Mouse (Mus musculus) heart, embryonic 10.5 days (tissue): ENCODE measurements around the gene Alg9. TPM values are rescaled to one million over a fixed set of nuclear protein-coding genes. Genes with fewer than 3 reads are reported as not detected.

Experiments used
- DNase-seq: peaks from one replicate; pipeline ENCODE4 v3.0.0-alpha.2; 2017; ENCODE audit warnings: low spot score
- H3K27ac ChIP-seq: fragments of 300-500 bp; sonication (generic); 2 replicates; pipeline ENCODE4 v1.5.1; 2016; ENCODE audit warnings: mild to moderate bottlenecking
- H3K27me3 ChIP-seq: fragments of 300-500 bp; sonication (generic); 2 replicates; pipeline ENCODE4 v1.6.1; 2016; ENCODE audit warnings: mild to moderate bottlenecking; ENCODE audit not compliant: poor library complexity, insufficient read depth, severe bottlenecking
- H3K36me3 ChIP-seq: fragments of 300-500 bp; sonication (generic); 2 replicates; pipeline ENCODE4 v1.6.1; 2016; ENCODE audit warnings: mild to moderate bottlenecking, moderate library complexity
- H3K4me1 ChIP-seq: fragments of 300-500 bp; sonication (generic); 2 replicates; pipeline ENCODE4 v1.6.1; 2016; ENCODE audit warnings: mild to moderate bottlenecking
- H3K4me3 ChIP-seq: fragments of 300-500 bp; sonication (generic); 2 replicates; pipeline ENCODE4 v1.5.1; 2016; ENCODE audit warnings: mild to moderate bottlenecking, moderate library complexity
- H3K9me3 ChIP-seq: fragments of 300-500 bp; sonication (generic); 2 replicates; pipeline ENCODE4 v1.6.1; 2016; ENCODE audit warnings: mild to moderate bottlenecking, moderate library complexity
- WGBS: fragments of 180-500 bp; shearing (Covaris S2); methylation state at CpG from one replicate; pipeline ENCODE4 v1.1.7; 2016; 5-methylcytosine and 5-hydroxymethylcytosine counted together
- polyA plus RNA-seq: library from polyadenylated mRNA; unstranded; fragments of >200 nt; fragmentation: Nextera tagmentation; extraction: Ambion mirVana; gene quantifications from 2 replicates; pipeline ENCODE4 v1.2.1, GENCODE M21; 2016

Gene Alg9
- polyA plus RNA-seq, 1 experiment from 2014 or later = 47.2 TPM

- Histone ChIP-seq H3K27ac (peak within 1 kb of the TSS; percentile 93), H3K27me3 (no peaks in the 10 kb centered on the region), H3K4me1 (peaks cover 13% of the 10 kb centered on the region), H3K9me3 (no peaks in the 10 kb centered on the region), H3K36me3 (peaks cover 11% of the 10 kb centered on the region), H3K4me3 (peak within 1 kb of the TSS; percentile 66)
- DNase-seq = peak; percentile 98
- 4% methylated on average over 59 of the region's 59 CpGs for WGBS
These were observed 6.5 kb upstream of the Alg9 start, which contains the start of gene Fdxacb1 for GRCm38 (mm10) chr9:50768107-50769002. Fdxacb1 (plus strand) TSS chr9:50768236.

- Histone ChIP-seq H3K27me3 (no peaks in the 10 kb centered on the region), H3K27ac (no peak overlapping the region), H3K36me3 (peaks cover 11% of the 10 kb centered on the region), H3K4me1 (peaks cover 23% of the 10 kb centered on the region), H3K9me3 (no peaks in the 10 kb centered on the region), H3K4me3 (no peak overlapping the region)
- no peak for DNase-seq
- 72% methylated on average over 2 of the region's 2 CpGs for WGBS
These were observed 4.8 kb upstream of the Alg9 start for GRCm38 (mm10) chr9:50770011-50770410.

- WGBS = 83% methylated on average over 4 of the region's 4 CpGs
- peaks cover 22% of the 10 kb centered on the region for H3K4me1 ChIP-seq
- H3K4me3 ChIP-seq = peak overlapping the region; percentile 85; the same call in 1 of the 2 replicates
- no peaks in the 10 kb centered on the region for H3K27me3 ChIP-seq
- DNase-seq = no peak
- H3K27ac ChIP-seq = no peak overlapping the region
- H3K36me3 ChIP-seq = peaks cover 26% of the 10 kb centered on the region
- H3K9me3 ChIP-seq = no peaks in the 10 kb centered on the region
These were observed 775 bp upstream of the Alg9 start for GRCm38 (mm10) chr9:50774026-50774462.

GRCm38 (mm10) chr9:50775662-50776126, 875 bp downstream of the Alg9 start:
- Histone ChIP-seq H3K4me1 (peaks cover 19% of the 10 kb centered on the region), H3K9me3 (no peaks in the 10 kb centered on the region), H3K4me3 (peak overlapping the region; percentile 85), H3K27me3 (no peaks in the 10 kb centered on the region), H3K36me3 (peaks cover 41% of the 10 kb centered on the region), H3K27ac (peak overlapping the region; percentile 97)
- no peak for DNase-seq
- 2% methylated on average over 24 of the region's 30 CpGs for WGBS

- Histone ChIP-seq H3K27ac (peak overlapping the region; percentile 97), H3K4me1 (peaks cover 19% of the 10 kb centered on the region), H3K4me3 (peak overlapping the region; percentile 85), H3K36me3 (peaks cover 46% of the 10 kb centered on the region), H3K9me3 (no peaks in the 10 kb centered on the region), H3K27me3 (no peaks in the 10 kb centered on the region)
- DNase-seq = no peak
- 50% methylated on average over 11 of the region's 11 CpGs for WGBS
These were observed 1.4 kb downstream of the Alg9 start for GRCm38 (mm10) chr9:50776162-50776760.

- 70% methylated on average over 2 of the region's 2 CpGs for WGBS
- Histone ChIP-seq H3K4me1 (no peaks in the 10 kb centered on the region), H3K4me3 (no peak overlapping the region), H3K36me3 (peaks cover 92% of the 10 kb centered on the region), H3K27ac (no peak overlapping the region), H3K9me3 (no peaks in the 10 kb centered on the region), H3K27me3 (no peaks in the 10 kb centered on the region)
- no peak for DNase-seq
These were observed 7.3 kb downstream of the Alg9 start for GRCm38 (mm10) chr9:50782155-50782554.

- Histone ChIP-seq H3K27ac (no peak overlapping the region), H3K4me1 (no peaks in the 10 kb centered on the region), H3K27me3 (no peaks in the 10 kb centered on the region), H3K36me3 (peaks cover 53% of the 10 kb centered on the region), H3K4me3 (no peak overlapping the region), H3K9me3 (no peaks in the 10 kb centered on the region)
- WGBS = 90% methylated on average over 3 of the region's 3 CpGs
- no peak for DNase-seq
These were observed 20.4 kb downstream of the Alg9 start for GRCm38 (mm10) chr9:50795266-50795665.

- H3K4me3 ChIP-seq = no peak overlapping the region
- no peaks in the 10 kb centered on the region for H3K4me1 ChIP-seq
- no peaks in the 10 kb centered on the region for H3K9me3 ChIP-seq
- H3K36me3 ChIP-seq = peaks cover 52% of the 10 kb centered on the region
- no peak overlapping the region for H3K27ac ChIP-seq
- no peaks in the 10 kb centered on the region for H3K27me3 ChIP-seq
- no peak for DNase-seq
- WGBS = 85% methylated on average over 8 of the region's 8 CpGs
These were observed 22.0 kb downstream of the Alg9 start for GRCm38 (mm10) chr9:50796776-50797175.

GRCm38 (mm10) chr9:50797641-50798040, 22.8 kb downstream of the Alg9 start:
- DNase-seq = no peak
- no peaks in the 10 kb centered on the region for H3K27me3 ChIP-seq
- WGBS = 89% methylated on average over 7 of the region's 7 CpGs
- no peaks in the 10 kb centered on the region for H3K4me1 ChIP-seq
- H3K27ac ChIP-seq = no peak overlapping the region
- peaks cover 50% of the 10 kb centered on the region for H3K36me3 ChIP-seq
- H3K4me3 ChIP-seq = no peak overlapping the region
- no peaks in the 10 kb centered on the region for H3K9me3 ChIP-seq

- Histone ChIP-seq H3K36me3 (peaks cover 55% of the 10 kb centered on the region), H3K4me1 (no peaks in the 10 kb centered on the region), H3K27me3 (no peaks in the 10 kb centered on the region), H3K4me3 (no peak overlapping the region), H3K9me3 (no peaks in the 10 kb centered on the region), H3K27ac (no peak overlapping the region)
- WGBS = 82% methylated on average over 5 of the region's 5 CpGs
- DNase-seq = no peak
These were observed 23.5 kb downstream of the Alg9 start for GRCm38 (mm10) chr9:50798368-50798767.

GRCm38 (mm10) chr9:50800985-50801384, 26.2 kb downstream of the Alg9 start:
- WGBS = 64% methylated on average over 2 of the region's 2 CpGs
- no peak for DNase-seq

GRCm38 (mm10) chr9:50803055-50803671, 28.3 kb downstream of the Alg9 start:
- peaks cover 76% of the 10 kb centered on the region for H3K36me3 ChIP-seq

More at GRCm38 (mm10) chr9:50800985-50801384, 26.2 kb downstream of the Alg9 start:
- H3K27ac ChIP-seq = no peak overlapping the region
- no peaks in the 10 kb centered on the region for H3K9me3 ChIP-seq
- no peaks in the 10 kb centered on the region for H3K4me1 ChIP-seq
- no peak overlapping the region for H3K4me3 ChIP-seq
- H3K27me3 ChIP-seq = no peaks in the 10 kb centered on the region
- H3K36me3 ChIP-seq = peaks cover 66% of the 10 kb centered on the region

More at GRCm38 (mm10) chr9:50803055-50803671, 28.3 kb downstream of the Alg9 start:
- Histone ChIP-seq H3K27ac (peak overlapping the region; percentile 8; the same call in 1 of the 2 replicates), H3K9me3 (no peaks in the 10 kb centered on the region), H3K4me3 (no peak overlapping the region), H3K4me1 (no peaks in the 10 kb centered on the region), H3K27me3 (no peaks in the 10 kb centered on the region)
- WGBS = 80% methylated on average over 7 of the region's 7 CpGs
- peak; percentile 92 for DNase-seq
